Mouse (Mus musculus): ENCODE results near the gene Baz2b. TPM values are rescaled to one million over a fixed set of nuclear protein-coding genes. Genes with fewer than 3 reads are reported as not detected.

Baz2b gene
- total RNA-seq, 2 experiments from 2014 or later: 55.6 to 60.3 TPM

DNA sequence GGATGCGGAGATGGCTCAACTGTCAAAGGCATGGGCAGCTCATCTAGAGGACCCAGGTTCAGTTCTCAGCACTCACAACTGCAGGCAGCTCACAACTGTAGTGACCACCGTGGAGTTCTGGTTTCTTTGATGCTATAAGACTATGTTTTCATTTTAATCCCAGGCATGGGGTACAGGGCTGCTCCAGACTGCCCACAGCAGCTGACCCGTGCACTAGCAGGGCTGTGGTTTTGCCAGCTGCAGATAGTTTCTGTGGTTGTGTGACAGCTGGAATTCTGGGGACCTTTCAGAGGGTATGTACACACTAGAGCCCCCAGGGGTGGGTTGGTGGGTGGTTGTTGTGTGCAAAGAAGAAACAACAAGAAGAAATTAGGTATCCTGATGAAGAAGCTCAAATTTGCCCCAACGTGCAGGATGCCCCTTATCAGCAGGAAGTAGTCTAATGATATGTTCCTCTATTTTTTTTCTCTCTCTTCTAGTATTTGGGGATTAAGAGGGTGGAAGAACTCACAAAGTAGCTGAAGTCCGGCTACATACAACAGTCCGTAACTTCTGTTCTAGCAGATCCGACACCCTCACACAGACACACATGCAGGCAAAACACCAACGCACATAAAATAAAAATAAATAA is 6.6 kb downstream of the Baz2b start:
- no peak for DNase-seq
- intact Hi-C loops (cut with DNase I): loop anchor here (10.0 kb wide), 1 partner anchor 678 kb away; no protein-coding TSS in a partner anchor

GRCm38 (mm10) chr2:60200667-60201066 is 9.0 kb downstream of the Baz2b start:
- peak; percentile 52 to 68 for DNase-seq
- intact Hi-C loops (cut with DNase I): loop anchor here (10.0 kb wide), 1 partner anchor 676 kb away; no protein-coding TSS in a partner anchor

- DNase-seq: no peak
- intact Hi-C loops (cut with DNase I): loop anchor here (10.0 kb wide), 1 partner anchor 675 kb away; no protein-coding TSS in a partner anchor
Measured at GRCm38 (mm10) chr2:60200051-60200562, 9.5 kb downstream of the Baz2b start.

- no peak for DNase-seq
- intact Hi-C loops (cut with DNase I): no loop called here
Measured at GRCm38 (mm10) chr2:60196841-60197240, 12.8 kb downstream of the Baz2b start.

DNA sequence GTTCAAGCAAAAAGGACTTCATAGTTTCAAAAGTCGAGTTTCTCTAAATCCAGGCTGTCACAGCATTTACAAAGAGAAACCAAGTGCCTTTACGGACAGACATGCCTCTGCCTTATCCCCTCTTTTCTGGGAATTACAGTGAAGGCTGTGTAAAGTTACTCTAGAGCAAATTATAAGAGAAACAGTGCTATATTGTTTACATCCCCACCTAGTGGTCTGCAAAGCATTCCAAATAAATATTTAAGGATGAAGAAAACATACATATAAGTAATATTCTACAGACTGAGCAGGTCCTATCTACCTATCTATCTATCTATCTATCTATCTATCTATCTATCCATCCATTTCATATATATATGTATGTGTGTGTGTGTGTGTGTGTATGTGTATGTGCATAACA is 27.9 kb downstream of the Baz2b start:
- DNase-seq: no peak
- intact Hi-C loops (cut with DNase I): no loop called here

- intact Hi-C loops (cut with DNase I): no loop called here
Measured at GRCm38 (mm10) chr2:60177490-60177889, 32.1 kb downstream of the Baz2b start.

DNA sequence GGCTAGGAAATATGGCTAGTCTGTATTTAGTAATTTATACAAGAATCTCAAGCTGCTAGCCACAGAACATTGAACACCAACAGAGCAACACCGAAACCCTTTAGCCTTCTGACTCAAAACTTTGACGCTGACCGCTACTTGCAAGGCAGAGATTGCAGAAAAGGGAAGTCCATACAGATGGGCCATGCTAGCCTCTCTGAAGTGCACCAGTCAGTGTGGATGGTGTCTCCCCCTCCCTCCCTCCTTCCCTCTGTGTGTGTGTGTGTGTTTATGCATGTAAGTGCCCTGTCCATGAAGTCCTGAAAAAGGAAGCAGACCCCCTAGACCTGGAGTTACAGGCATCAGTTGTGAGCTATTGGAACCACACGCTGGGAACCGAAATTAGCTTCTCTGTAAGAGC is 33.6 kb downstream of the Baz2b start:
- no peak for DNase-seq
- intact Hi-C loops (cut with DNase I): no loop called here

More at GRCm38 (mm10) chr2:60177490-60177889, 32.1 kb downstream of the Baz2b start:
- no peak for DNase-seq

DNA sequence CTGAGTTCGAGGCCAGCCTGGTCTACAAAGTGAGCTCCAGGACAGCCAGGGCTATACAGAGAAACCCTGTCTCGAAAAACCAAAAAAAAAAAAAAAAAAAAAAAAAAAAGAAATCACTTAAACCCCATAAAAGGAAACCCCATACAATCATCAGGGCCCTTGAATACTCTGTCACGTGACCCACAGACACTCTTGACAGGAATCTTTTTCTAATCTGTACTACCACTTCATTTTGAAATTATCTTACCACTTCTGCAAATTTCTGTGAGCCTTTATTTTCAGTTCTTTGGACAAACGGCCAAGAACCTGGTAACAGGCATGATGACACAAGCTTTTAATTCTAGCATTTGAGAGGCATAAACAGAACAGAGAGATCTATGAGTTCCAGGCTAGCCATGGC is 34.6 kb downstream of the Baz2b start:
- DNase-seq: no peak
- intact Hi-C loops (cut with DNase I): no loop called here

GRCm38 (mm10) chr2:60173595-60173994 is 36.0 kb downstream of the Baz2b start:
- DNase-seq: no peak
- intact Hi-C loops (cut with DNase I): no loop called here

GRCm38 (mm10) chr2:60173190-60173589 is 36.4 kb downstream of the Baz2b start:
- intact Hi-C loops (cut with DNase I): no loop called here
- DNase-seq: no peak

GRCm38 (mm10) chr2:60172531-60172914 is 37.1 kb downstream of the Baz2b start:
- DNase-seq: peak; percentile 10 to 23
- intact Hi-C loops (cut with DNase I): no loop called here

DNA sequence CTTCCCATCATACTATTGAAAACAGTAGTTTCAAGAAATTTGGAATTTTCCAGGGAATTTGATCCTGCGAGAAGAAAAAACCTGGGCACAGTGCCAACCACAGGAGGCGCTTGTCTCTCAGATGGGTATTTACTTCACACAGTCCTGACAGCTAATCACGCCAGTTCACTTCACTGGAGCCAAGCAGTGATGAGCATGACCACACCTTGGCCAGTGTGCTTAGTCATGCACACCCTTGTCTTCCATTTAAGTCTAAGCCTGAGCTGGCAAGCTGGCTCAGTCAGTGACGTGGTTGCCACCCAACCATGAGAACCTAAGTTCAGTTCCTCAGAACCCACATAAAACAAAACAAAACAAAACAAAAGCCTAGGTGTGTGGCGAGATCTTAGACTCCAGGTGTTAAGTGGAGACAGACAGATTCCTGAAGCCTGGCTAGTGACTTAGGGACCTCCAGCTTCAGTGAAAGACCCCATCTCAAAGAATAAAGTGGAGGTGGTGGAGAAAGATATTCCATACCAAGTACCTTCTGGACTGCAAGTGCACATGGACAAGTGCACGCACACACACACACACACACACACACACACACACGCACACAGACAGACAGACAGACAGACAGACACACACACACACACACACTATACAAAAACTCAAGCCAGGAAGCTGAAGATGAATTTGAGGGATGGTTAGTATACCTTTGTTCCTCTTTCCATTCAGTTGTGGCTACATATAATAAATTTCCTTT is 37.7 kb downstream of the Baz2b start:
- peak; percentile 13 to 32 for DNase-seq
- intact Hi-C loops (cut with DNase I): no loop called here

- no peak for DNase-seq
- intact Hi-C loops (cut with DNase I): no loop called here
Measured at GRCm38 (mm10) chr2:60166878-60167277, 42.8 kb downstream of the Baz2b start.

DNA sequence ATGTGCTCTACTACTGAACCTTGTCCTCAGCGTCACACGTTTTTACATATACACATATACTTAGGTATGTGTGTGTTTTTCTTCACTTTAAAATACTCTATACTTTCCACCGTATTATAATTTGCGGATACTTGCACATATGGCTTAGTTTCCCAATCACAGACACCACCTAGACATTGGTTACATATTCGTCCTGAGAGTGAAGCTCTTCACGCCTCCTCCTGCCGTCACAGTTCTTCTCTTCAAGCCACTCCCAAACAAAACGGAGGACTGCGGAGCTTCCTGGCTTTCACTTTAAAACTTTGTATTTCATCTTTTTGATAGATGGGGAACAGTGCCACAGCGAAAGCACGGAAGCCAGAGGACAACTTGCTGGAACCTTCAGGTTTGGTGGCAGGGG is 44.0 kb downstream of the Baz2b start:
- intact Hi-C loops (cut with DNase I): no loop called here
- no peak for DNase-seq

GRCm38 (mm10) chr2:60163744-60164143 is 45.9 kb downstream of the Baz2b start:
- intact Hi-C loops (cut with DNase I): no loop called here
- no peak for DNase-seq

DNA sequence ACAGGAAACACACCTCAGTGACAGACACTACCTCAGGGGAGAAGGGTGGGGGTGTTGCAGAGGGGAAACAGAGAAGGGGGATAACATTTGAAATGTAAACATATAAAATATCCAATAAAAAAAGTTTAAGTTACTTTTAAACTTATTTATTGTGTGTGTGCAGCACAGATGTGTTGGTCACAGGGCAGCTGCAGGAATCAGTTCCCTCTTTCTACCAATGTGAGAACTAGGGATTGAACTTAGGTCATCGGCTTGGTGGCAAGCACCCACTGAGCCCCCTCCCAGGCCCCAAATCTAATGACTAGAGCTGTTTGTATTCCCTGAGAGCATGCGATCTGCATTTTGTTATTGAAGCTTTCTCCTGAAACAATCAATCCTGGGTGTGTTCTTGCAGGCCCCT is 57.2 kb downstream of the Baz2b start:
- intact Hi-C loops (cut with DNase I): no loop called here

DNA sequence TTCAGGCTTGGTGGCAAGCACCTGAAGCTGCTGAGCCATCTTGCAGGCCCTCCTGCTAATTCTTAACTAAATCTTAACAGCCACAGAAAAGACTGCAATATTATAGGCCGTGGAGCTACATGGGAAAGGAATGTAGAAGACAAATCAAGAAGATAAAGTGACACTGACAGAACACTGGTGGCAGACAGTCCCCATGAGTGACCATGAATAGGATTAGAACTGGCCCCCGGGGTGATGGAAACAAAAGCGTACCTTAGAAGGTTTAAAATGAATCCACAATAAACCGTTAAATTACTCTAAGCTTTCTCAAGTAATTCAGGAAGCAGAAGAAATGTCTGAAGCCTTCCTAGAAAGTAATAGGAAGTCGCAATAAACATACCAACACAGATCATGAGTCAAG is 61.0 kb downstream of the Baz2b start:
- no peak for DNase-seq
- intact Hi-C loops (cut with DNase I): no loop called here

More for the DNA sequence above, 57.2 kb downstream of the Baz2b start:
- no peak for DNase-seq

DNA sequence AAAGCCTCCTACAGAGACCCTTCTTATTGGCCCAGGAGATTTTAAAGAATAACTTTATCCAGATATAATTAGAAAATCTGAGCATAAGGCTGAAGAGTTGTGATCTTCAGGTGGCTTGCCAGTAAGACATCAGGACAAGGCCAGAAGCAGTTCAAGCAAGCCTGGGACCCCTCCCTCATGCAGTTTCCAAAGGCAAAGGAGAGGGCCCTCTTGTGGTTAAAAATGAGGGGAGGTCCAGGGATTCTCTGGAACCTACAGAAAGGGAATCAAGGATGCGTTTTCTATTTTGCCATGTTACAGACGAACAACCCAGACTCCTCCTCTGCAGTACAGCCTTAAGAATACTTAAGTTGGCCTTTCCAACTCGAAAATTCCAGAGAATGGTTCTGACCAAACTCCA is 62.2 kb downstream of the Baz2b start:
- intact Hi-C loops (cut with DNase I): no loop called here
- DNase-seq: no peak

DNA sequence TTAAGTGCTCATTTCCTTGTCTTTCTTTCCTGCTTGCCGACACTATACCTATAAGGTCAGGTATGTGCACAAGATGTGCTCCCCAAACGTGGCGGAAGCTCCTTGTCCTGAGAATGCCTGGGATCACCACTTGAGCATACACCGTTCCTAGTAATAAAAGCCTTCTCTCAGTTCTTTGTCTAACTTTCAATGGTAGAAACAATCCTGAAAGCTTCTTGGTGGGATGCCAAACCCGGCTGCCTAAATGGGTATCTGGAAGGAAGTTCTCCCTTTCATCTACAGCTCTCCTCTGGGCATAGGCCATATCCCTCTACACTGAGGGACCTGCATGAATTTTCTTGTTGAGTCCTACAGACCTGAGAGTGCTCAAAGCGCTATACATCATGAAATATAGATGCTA is 63.9 kb downstream of the Baz2b start:
- intact Hi-C loops (cut with DNase I): no loop called here
- DNase-seq: peak; percentile 26 to 36

GRCm38 (mm10) chr2:60143383-60143782 is 66.3 kb downstream of the Baz2b start:
- no peak for DNase-seq
- intact Hi-C loops (cut with DNase I): no loop called here

GRCm38 (mm10) chr2:60142281-60142680 is 67.4 kb downstream of the Baz2b start:
- intact Hi-C loops (cut with DNase I): no loop called here
- DNase-seq: no peak

GRCm38 (mm10) chr2:60138751-60139162 is 70.9 kb downstream of the Baz2b start:
- intact Hi-C loops (cut with DNase I): no loop called here
- no peak for DNase-seq
